Mouse (Mus musculus): ENCODE data around the gene Gm36864.
"Not testable (repeated sequence)": the region's sequence is repeated elsewhere in the genome, so short reads cannot be mapped to it uniquely, and the experiment has no call there.

Gene Gm36864

DNA sequence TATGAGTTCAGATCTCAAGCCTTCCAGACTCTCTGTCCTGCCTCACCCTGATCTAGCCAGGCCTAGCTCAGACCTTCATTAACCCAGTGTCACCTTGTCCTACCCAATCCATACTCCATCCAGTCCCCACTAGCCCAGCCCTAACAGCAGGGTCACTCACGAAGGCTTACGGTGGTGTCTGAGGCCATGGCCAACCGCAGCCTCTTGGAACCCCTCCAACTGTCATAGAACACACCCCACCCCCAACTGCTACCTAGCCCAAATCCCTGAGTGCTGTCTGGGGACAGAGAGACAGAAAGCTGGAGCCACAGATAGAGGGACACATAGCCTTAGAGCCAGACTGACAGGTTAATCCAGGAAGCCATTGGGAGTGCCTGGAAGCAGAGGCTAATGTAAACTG is at the start of gene Gm36864:
Gene Gm36864, plus strand, starts transcription at position 269 of the 400 bp plus-strand sequence.
- no peak for DNase-seq (ENCODE audit: low read depth)

GRCm38 (mm10) chr7:44186516-44186915 is 49.5 kb upstream of the Gm36864 start:
- DNase-seq (ENCODE audit: low read depth), result not testable (repeated sequence)

- not testable (repeated sequence) for DNase-seq (ENCODE audit: low read depth)
Measured at GRCm38 (mm10) chr7:44187936-44188335, 48.0 kb upstream of the Gm36864 start, which contains the start of gene Klk1b24. Klk1b24 (plus strand) TSS chr7:44188236.

- DNase-seq (ENCODE audit: low read depth), result not testable (repeated sequence)
Measured at GRCm38 (mm10) chr7:44193466-44193865, 42.5 kb upstream of the Gm36864 start.

GRCm38 (mm10) chr7:44197891-44198290 is 38.1 kb upstream of the Gm36864 start, which contains the start of gene Klk1b3:
Klk1b3 (plus strand) TSS chr7:44198191.
- DNase-seq (ENCODE audit: low read depth), result no peak

DNA sequence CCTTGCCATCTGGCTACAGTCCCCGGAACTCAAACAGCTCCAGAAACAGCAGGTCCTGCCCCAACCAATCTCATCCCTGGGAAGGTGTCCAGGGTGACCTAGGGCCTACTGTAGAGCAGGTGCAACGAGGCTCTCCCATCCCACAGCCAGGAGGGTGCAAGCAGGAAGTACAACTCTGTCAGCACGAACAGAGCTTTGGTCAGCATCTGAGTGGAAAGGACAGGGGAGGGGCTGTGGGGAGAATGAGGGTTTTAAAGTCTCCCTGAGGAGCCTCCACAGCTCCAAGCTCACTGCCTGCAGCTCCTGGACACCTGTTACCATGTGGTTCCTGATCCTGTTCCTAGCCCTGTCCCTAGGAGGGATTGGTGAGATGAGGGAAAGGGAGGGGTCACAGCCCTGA is 28.8 kb upstream of the Gm36864 start, which contains the start of gene Klk1b4:
Gene Klk1b4, plus strand, starts transcription at position 301 of the 400 bp plus-strand sequence.
- not testable (repeated sequence) for DNase-seq (ENCODE audit: low read depth)

DNA sequence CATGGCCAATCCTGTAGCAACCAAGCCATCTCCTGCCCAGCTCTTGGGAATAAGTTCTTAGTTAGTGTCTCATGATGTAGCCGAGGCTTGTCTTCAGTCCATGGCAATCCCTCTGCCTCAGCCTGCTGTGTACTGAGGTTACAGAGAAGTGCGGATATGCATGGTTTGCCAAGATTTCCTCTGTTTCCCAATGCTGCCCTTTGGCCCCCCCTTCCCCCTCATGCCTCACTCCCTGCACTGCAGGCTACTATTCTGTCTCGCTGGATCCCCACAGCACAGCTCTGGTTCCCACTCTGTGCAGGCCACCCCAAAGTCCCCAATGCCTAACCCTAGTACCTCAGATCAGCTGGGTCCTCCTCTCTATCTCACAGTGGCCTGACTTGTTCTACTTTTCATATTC is 27.7 kb upstream of the Gm36864 start:
- no peak for DNase-seq (ENCODE audit: low read depth)

GRCm38 (mm10) chr7:44215645-44216044 is 20.3 kb upstream of the Gm36864 start, which contains the start of gene Klk1b5:
Klk1b5 (plus strand) TSS chr7:44215945.
- DNase-seq (ENCODE audit: low read depth), result no peak

- DNase-seq (ENCODE audit: low read depth), result not testable (repeated sequence)
Measured at GRCm38 (mm10) chr7:44221601-44222000, 14.4 kb upstream of the Gm36864 start.

- not testable (repeated sequence) for DNase-seq (ENCODE audit: low read depth)
Measured at GRCm38 (mm10) chr7:44222335-44222734, 13.6 kb upstream of the Gm36864 start.

GRCm38 (mm10) chr7:44225076-44225475 is 10.9 kb upstream of the Gm36864 start, which contains the start of gene Klk1:
Klk1 (plus strand) TSS chr7:44225360.
- no peak for DNase-seq (ENCODE audit: low read depth)

- no peak for DNase-seq (ENCODE audit: low read depth)
Measured at GRCm38 (mm10) chr7:44239913-44240312, 3.9 kb downstream of the Gm36864 start.

- DNase-seq (ENCODE audit: low read depth), result no peak
Measured at GRCm38 (mm10) chr7:44240712-44241111, 4.7 kb downstream of the Gm36864 start.

DNA sequence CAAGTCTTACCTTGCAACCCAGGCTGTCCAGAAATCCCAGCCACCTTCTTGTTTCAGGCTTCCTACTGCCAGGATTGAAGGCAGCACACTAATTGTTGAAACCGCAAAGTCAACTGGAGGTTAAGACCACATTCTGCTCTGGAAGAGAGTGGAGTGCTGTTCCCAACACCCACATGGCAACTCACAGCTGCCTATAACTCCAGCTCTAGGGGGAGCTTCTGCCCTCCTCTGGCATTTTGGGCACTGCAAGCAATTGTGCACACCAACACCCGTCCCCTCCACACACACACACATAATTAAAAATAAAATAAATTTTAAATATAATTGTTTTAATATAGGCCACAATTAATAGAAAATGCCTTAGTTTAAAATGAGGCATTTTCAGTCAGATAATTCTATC is 5.2 kb downstream of the Gm36864 start:
- no peak for DNase-seq (ENCODE audit: low read depth)

- DNase-seq (ENCODE audit: low read depth), result no peak
Measured at GRCm38 (mm10) chr7:44244080-44244479, 8.1 kb downstream of the Gm36864 start.

- peak; percentile 96 for DNase-seq (ENCODE audit: low read depth)
Measured at GRCm38 (mm10) chr7:44246055-44246983, 10.3 kb downstream of the Gm36864 start, which contains the start of the genes 1700028J19Rik and 2410002F23Rik. 1700028J19Rik (minus strand) TSS chr7:44246695. 2410002F23Rik (plus strand) TSS chr7:44246722.

GRCm38 (mm10) chr7:44246984-44247470 is 11.1 kb downstream of the Gm36864 start:
- peak; percentile 81 for DNase-seq (ENCODE audit: low read depth)

- no peak for DNase-seq (ENCODE audit: low read depth)
Measured at GRCm38 (mm10) chr7:44247971-44248370, 12.0 kb downstream of the Gm36864 start.

DNA sequence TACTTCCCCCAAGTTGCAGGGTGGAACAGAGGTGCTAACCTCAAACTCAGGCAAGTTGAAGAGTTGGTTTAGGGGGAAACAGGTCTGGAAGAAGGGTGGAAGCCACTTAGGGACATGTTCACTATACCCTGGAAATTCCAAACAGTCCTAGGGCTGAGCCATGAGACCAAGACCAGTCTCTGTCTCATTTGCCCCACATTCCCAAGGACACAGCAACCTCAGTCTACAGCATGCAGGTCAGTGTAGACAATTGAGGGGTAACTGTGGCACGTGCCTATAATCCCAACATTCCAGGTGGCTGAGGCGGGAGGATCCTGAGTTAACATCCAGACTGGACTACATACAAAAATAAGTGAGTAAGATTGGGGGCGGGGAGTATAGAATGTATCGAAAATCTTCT is 13.3 kb downstream of the Gm36864 start:
- DNase-seq (ENCODE audit: low read depth), result no peak

DNA sequence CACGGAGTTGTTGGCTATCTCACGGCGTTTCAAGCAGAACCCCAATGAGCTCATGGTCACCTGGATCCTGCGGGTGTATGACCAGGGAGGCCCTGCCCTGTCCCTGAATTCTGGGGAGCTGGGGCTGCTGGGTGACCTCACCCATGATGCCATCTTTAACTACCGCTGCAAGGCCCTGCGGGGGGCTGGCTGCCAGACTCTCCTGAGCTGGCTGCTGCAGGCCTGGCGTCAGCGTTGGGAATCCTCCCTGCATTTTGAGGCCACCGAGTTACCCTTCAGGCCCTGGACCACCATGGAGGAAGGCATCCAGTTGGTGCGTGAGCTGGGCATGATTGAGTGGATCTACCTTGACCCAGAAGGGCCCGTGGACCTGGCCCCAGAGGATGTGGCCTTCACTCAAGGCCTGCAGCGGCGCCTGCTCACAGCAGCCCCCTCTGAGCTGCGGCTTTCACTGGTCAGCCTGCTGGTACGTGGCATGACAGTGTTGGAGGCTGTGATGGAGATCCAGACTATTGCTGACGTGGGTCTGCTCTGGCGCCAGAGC is 14.8 kb downstream of the Gm36864 start:
- not testable (repeated sequence) for DNase-seq (ENCODE audit: low read depth)

DNA sequence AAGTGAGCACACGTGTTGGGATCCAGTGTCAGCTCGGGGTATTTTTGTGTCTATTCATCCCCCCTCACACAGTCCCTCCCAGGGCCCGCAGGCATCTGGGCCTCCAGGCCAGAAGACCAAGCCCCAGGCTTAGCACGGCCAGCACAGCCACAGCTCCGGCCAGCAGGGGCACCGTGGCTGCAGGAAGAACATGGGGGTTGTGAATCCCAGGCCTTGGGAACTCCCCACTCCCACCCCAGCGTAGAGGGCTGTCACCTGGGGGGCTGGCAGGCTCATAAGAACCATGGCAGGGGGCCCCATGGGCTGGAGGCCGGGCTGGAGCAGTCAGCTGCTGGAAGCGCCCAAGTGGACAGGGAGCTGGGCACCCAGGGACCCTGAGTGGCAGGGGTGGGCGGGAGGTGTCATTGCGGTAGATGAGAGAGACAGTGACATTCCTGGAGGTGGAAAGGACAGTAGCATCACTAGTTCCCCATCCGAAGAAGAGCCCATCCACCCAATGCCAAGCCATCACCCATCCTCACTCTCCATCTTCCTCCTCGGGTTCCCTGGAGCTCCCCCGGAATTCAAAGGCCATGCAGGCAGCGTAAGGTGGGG is 17.1 kb downstream of the Gm36864 start:
- no peak for DNase-seq (ENCODE audit: low read depth)

- no peak for DNase-seq (ENCODE audit: low read depth)
Measured at GRCm38 (mm10) chr7:44254930-44255329, 19.0 kb downstream of the Gm36864 start.

All from induced T-regulatory cell, adult 2 months (primary cell).